In genomic region chr9:102643486-102644101, GRCm38 (mm10) we compare ENCODE assay signal across 8 mouse cellular contexts. TPM values are rescaled to one million over a fixed set of nuclear protein-coding genes. Genes with fewer than 3 reads are reported as not detected.
DNase-seq lines count a peak whose midpoint lies in the region; ATAC-seq and TF ChIP-seq lines count a peak whose summit lies in the region.

No protein-coding gene starts in this region.

- TF ChIP-seq CTCF in bone marrow, adult 2 months (IDR thresholded peaks at IDR 0.05; ENCODE audit: control insufficient read depth, insufficient read depth, low read length), result no peak
- no peak for TF ChIP-seq CTCF in gastrocnemius, adult 2 months (IDR thresholded peaks at IDR 0.05)

- no peaks in the 10 kb centered on the region for H3K4me1 ChIP-seq in bone marrow, adult 2 months (ENCODE audit: control insufficient read depth, insufficient read depth, low read length)
- H3K4me1 ChIP-seq in hindbrain, embryonic 13.5 days (replicated peaks), result peaks cover 34% of the 10 kb centered on the region
- peaks cover 62% of the 10 kb centered on the region for H3K4me1 ChIP-seq in limb, embryonic 15.5 days

- DNase-seq in NIH3T3 (ENCODE audit: low read depth), result peak; percentile 94
- DNase-seq in gastrocnemius, adult 2 months, result peak; percentile 86

- intact Hi-C loops in gastrocnemius, adult 2 months (cut with DNase I), result no loop called here

- H3K9ac ChIP-seq in hindbrain, embryonic 13.5 days, result no peak overlapping the region
- H3K9ac ChIP-seq in limb, embryonic 15.5 days, result no peak overlapping the region

- ATAC-seq in hindbrain, embryonic 13.5 days (ENCODE audit: low FRiP score), result peak; percentile 94
- ATAC-seq in limb, embryonic 15.5 days (ENCODE audit: insufficient number of reproducible peaks, low FRiP score, low TSS enrichment, low read depth), result peak; percentile 90
- no peak for ATAC-seq in activated CD4-positive, CD25-positive, alpha-beta regulatory T cell, adult 4 months
- ATAC-seq in erythroid progenitor cell, adult 5-6 weeks (replicated peaks; ENCODE audit: low FRiP score, poor library complexity, severe bottlenecking), result no peak

- no peak overlapping the region for H3K4me3 ChIP-seq in bone marrow, adult 2 months (replicated peaks; ENCODE audit: control insufficient read depth, low read depth, low read length)
- peak overlapping the region; percentile 33 for H3K4me3 ChIP-seq in gastrocnemius, adult 2 months
- H3K4me3 ChIP-seq in hindbrain, embryonic 13.5 days, result no peak overlapping the region
- peak overlapping the region; percentile 19; the same call in 1 of the 2 replicates for H3K4me3 ChIP-seq in limb, embryonic 15.5 days
- no peak overlapping the region for H3K4me3 ChIP-seq in myocyte

- 67% methylated on average over 10 of the region's 10 CpGs for WGBS in bone marrow, adult 2 months
- WGBS in hindbrain, embryonic 13.5 days, result 3% methylated on average over 10 of the region's 10 CpGs
- WGBS in limb, embryonic 15.5 days, result 3% methylated on average over 10 of the region's 10 CpGs

- H3K27me3 ChIP-seq in hindbrain, embryonic 13.5 days, result no peaks in the 10 kb centered on the region; the same call in none of the 2 replicates
- H3K27me3 ChIP-seq in limb, embryonic 15.5 days, result no peaks in the 10 kb centered on the region
- H3K27me3 ChIP-seq in myocyte (ENCODE audit: control insufficient read depth, insufficient read depth, insufficient read length), result no peaks in the 10 kb centered on the region

- peak overlapping the region; percentile 39 for H3K4me2 ChIP-seq in hindbrain, embryonic 13.5 days
- H3K4me2 ChIP-seq in limb, embryonic 15.5 days, result peak overlapping the region; percentile 38
- peak overlapping the region; percentile 85 for H3K4me2 ChIP-seq in myocyte (ENCODE audit: low read depth)

- no peaks in the 10 kb centered on the region for H3K36me3 ChIP-seq in hindbrain, embryonic 13.5 days
- no peaks in the 10 kb centered on the region for H3K36me3 ChIP-seq in limb, embryonic 15.5 days
- no peaks in the 10 kb centered on the region for H3K36me3 ChIP-seq in myocyte (ENCODE audit: control insufficient read depth, insufficient read depth)

- H3K9me3 ChIP-seq in hindbrain, embryonic 13.5 days, result no peaks in the 10 kb centered on the region
- H3K9me3 ChIP-seq in limb, embryonic 15.5 days, result no peaks in the 10 kb centered on the region

- H3K79me2 ChIP-seq in myocyte (ENCODE audit: control insufficient read depth, insufficient read depth), result no peaks in the 10 kb centered on the region

- 0 out of 2 replicates have a peak overlapping the region, but pooled peaks have one; percentile 8 for H3K27ac ChIP-seq in bone marrow, adult 2 months (ENCODE audit: control insufficient read depth, insufficient read depth, low read depth, low read length, poor library complexity)
- peak overlapping the region; percentile 84 for H3K27ac ChIP-seq in gastrocnemius, adult 2 months
- peak overlapping the region; percentile 75 for H3K27ac ChIP-seq in hindbrain, embryonic 13.5 days
- H3K27ac ChIP-seq in limb, embryonic 15.5 days, result peak overlapping the region; percentile 97

- TF ChIP-seq POLR2A in bone marrow, adult 2 months (IDR thresholded peaks at IDR 0.05; ENCODE audit: borderline replicate concordance, control insufficient read depth, low read depth, low read length), result no peak
- TF ChIP-seq POLR2A in myocyte (IDR thresholded peaks at IDR 0.05; ENCODE audit: insufficient read length, low read depth), result no peak

- H3ac ChIP-seq in myocyte (ENCODE audit: control insufficient read depth, insufficient read length), result no peak overlapping the region

TF ChIP-seq in myocyte, 11 proteins besides CTCF, POLR2A, EP300 and RAD21:
- TF ChIP-seq TCF3 (IDR thresholded peaks at IDR 0.05; ENCODE audit: insufficient read length, low read depth) (no peak), REST (IDR thresholded peaks at IDR 0.05; ENCODE audit: insufficient read depth, insufficient read length) (no peak), MYOD1 (IDR thresholded peaks at IDR 0.05; ENCODE audit: control insufficient read depth in 1 of 3, insufficient read length in 2 of 3, low read depth in 2 of 3) (no peak), E2F4 (IDR thresholded peaks at IDR 0.05; ENCODE audit: insufficient read depth) (no peak), TCF12 (IDR thresholded peaks at IDR 0.05; ENCODE audit: insufficient read depth, poor library complexity, severe bottlenecking) (no peak), POLR2AphosphoS2 (IDR thresholded peaks at IDR 0.05; ENCODE audit: insufficient read length, low read depth) (no peak), MAX (IDR thresholded peaks at IDR 0.05; ENCODE audit: low read depth) (no peak)

RNA-seq across cellular contexts. Expression of gene Cep63, which starts 17.3 kb away (rescaled TPM):
- 49.2 and 80.1 TPM in 2 replicates for polyA plus RNA-seq in bone marrow, adult 2 months (2011; ENCODE audit: insufficient read depth, insufficient read length, low replicate concordance, missing spikeins)
- 10 to 100 TPM; 18.5 to 25.2 TPM for total RNA-seq in gastrocnemius, adult 2 months (2021)
- polyA plus RNA-seq in hindbrain, embryonic 13.5 days (2015; fragmentation: Nextera tagmentation; extraction: Ambion mirVana), result 43.0 and 44.3 TPM in 2 replicates
- 43.9 and 47.0 TPM in 2 replicates for polyA plus RNA-seq in limb, embryonic 15.5 days (2015; fragmentation: Nextera tagmentation; extraction: Ambion mirVana)
- polyA plus RNA-seq in myocyte (2012; fragmentation: generic; extraction: Trizol), result 8.8 TPM
- 10 to 100 TPM; 39.7 to 45.2 TPM for polyA plus RNA-seq in activated CD4-positive, CD25-positive, alpha-beta regulatory T cell, adult 4 months (2017; shearing (Covaris generic))
- total RNA-seq in erythroid progenitor cell, adult 5-6 weeks (2015; ENCODE audit: low replicate concordance), result 31.7 and 33.5 TPM in 2 replicates
- 15.7 and 25.6 TPM in 2 replicates for total RNA-seq in erythroid progenitor cell, adult 5-6 weeks (2017; ENCODE audit: low replicate concordance)

RNA-seq across cellular contexts. Expression of gene Anapc13, which starts 17.5 kb away (rescaled TPM):
- 35.9 and 39.4 TPM in 2 replicates for polyA plus RNA-seq in bone marrow, adult 2 months (2011; ENCODE audit: insufficient read depth, insufficient read length, low replicate concordance, missing spikeins)
- total RNA-seq in gastrocnemius, adult 2 months (2021), result 100 to 1,000 TPM; 217 to 239 TPM
- polyA plus RNA-seq in hindbrain, embryonic 13.5 days (2015; fragmentation: Nextera tagmentation; extraction: Ambion mirVana), result 194 and 200 TPM in 2 replicates
- 173 and 174 TPM in 2 replicates for polyA plus RNA-seq in limb, embryonic 15.5 days (2015; fragmentation: Nextera tagmentation; extraction: Ambion mirVana)
- 144 TPM for polyA plus RNA-seq in myocyte (2012; fragmentation: generic; extraction: Trizol)
- 100 to 1,000 TPM in 1 of 2 experiments, 10 to 100 TPM in 1; 87.9 to 116 TPM for polyA plus RNA-seq in activated CD4-positive, CD25-positive, alpha-beta regulatory T cell, adult 4 months (2017; shearing (Covaris generic))
- 56.2 and 78.8 TPM in 2 replicates for total RNA-seq in erythroid progenitor cell, adult 5-6 weeks (2015; ENCODE audit: low replicate concordance)
- total RNA-seq in erythroid progenitor cell, adult 5-6 weeks (2017; ENCODE audit: low replicate concordance), result 20.7 and 35.0 TPM in 2 replicates

Comparison
In these comparisons a context has a peak if more than half of its experiments do, and no peak if none do; other contexts are left out.
1. H3K27ac ChIP-seq: peak in every context shown above with its lines; median percentile 97 in limb, embryonic 15.5 days; 84 in gastrocnemius, adult 2 months; 75 in hindbrain, embryonic 13.5 days; 8 in bone marrow, adult 2 months.
2. H3K4me3 ChIP-seq: peak in gastrocnemius, adult 2 months (single experiment) and limb, embryonic 15.5 days (single experiment); none in bone marrow, adult 2 months (single experiment), hindbrain, embryonic 13.5 days (single experiment) and myocyte (single experiment).
3. ATAC-seq: peak in hindbrain, embryonic 13.5 days (single experiment) and limb, embryonic 15.5 days (single experiment); none in activated CD4-positive, CD25-positive, alpha-beta regulatory T cell, adult 4 months (single experiment) and erythroid progenitor cell, adult 5-6 weeks (single experiment).
4. Peak in every context shown above with its lines, with median percentiles within 50 percentile points of each other: H3K4me2 ChIP-seq.